Mouse (Mus musculus): Measurements from ENCODE around the gene Stard3.
A peak's percentile ranks its signal among the peaks of the same experiment; 100 is the strongest.

Gene Stard3

GRCm38 (mm10) chr11:98348083-98348961 lies 9.8 kb upstream of the Stard3 start, which contains the start of gene Ppp1r1b:
Gene Ppp1r1b, plus strand, starts transcription at chr11:98348404.
- DNase-seq (ENCODE audit: low read depth, low spot score) = no peak

GRCm38 (mm10) chr11:98349308-98349707 lies 8.9 kb upstream of the Stard3 start:
- DNase-seq (ENCODE audit: low read depth, low spot score) = no peak

DNA sequence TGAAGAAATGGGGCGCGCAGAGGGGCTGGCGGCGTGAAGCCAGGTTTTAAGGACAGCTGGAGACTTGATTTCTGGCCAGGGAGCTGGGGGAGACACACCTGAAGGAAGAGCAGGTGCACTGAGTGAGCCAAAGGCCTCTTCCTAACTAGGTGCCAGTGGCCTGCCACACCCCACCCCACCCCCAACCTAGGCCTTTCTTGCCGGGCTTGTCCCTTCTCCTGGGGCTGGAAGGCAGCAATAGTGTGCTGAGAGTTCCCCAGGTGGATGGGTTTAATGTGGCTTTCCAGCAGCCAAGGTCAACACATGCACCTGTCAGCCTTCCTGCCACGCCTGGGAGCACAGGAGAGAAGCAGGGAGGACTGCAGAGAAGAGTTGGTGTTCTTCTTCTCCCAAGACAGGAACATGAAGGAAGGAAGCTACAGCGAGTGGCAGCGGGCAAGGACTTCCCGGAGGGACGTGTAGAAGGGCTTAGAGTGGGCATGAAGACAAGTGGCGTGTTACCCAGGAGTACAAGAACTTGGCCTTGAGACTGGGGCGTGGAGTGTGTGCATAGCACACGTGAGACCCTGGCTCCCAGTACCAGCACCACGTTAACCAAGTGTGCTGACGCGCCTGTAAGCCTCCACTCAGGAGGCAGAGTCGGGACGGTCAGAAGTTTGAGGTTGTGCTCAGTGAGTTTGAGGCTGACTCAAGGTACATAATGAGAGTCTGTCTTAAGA lies 5.7 kb upstream of the Stard3 start:
- no peak for DNase-seq (ENCODE audit: low read depth, low spot score)

GRCm38 (mm10) chr11:98353651-98354211 lies 4.4 kb upstream of the Stard3 start:
- no peak for DNase-seq (ENCODE audit: low read depth, low spot score)

DNA sequence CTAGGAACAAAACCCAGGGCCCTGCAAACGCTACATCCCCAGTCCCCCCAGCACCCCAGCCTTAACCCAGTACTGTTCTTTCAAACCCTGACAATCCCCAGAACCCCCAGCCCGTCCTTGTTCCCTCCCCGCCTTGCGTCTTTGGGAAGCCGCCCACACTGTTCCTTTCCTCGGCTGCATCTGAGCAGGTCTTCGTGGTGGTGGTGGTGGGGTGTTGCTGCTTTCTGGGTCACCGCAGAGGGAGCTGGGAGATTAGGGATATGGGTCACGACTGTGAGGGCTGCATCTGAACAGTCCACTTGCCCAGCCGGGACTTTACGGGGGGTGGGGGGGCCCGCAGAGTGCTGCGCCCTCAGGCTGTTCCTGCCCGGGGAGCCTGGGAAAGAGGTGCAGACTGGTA lies 3.7 kb upstream of the Stard3 start:
- no peak for DNase-seq (ENCODE audit: low read depth, low spot score)

- peak; percentile 47 for DNase-seq (ENCODE audit: low read depth, low spot score)
Measured at GRCm38 (mm10) chr11:98355732-98356299, 2.4 kb upstream of the Stard3 start.

GRCm38 (mm10) chr11:98356625-98357394 lies 1.4 kb upstream of the Stard3 start:
- DNase-seq (ENCODE audit: low read depth, low spot score) = no peak

GRCm38 (mm10) chr11:98357396-98358160 lies 590 bp upstream of the Stard3 start:
- no peak for DNase-seq (ENCODE audit: low read depth, low spot score)

GRCm38 (mm10) chr11:98360866-98361521 lies 2.8 kb downstream of the Stard3 start:
- no peak for DNase-seq (ENCODE audit: low read depth, low spot score)

DNA sequence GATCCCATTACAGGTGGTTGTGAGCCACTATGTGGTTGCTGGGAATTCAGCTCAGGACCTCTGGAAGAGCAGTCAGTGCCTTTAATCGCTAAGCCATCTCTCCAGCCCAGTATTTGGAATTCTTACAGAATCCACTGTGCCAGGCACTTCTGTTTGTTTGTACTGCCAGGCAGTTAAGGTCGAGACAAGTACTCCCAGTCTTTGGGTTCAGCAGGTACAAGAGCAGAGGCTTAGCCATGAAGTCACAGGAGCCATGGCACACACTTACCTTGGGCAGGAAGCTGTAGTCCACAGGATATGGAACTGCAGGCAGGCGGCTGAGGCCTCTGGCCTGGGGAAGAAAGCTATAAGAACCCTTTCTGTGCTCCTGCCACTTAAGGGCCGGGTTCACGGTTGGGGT lies 5.6 kb downstream of the Stard3 start:
- DNase-seq (ENCODE audit: low read depth, low spot score) = no peak

DNA sequence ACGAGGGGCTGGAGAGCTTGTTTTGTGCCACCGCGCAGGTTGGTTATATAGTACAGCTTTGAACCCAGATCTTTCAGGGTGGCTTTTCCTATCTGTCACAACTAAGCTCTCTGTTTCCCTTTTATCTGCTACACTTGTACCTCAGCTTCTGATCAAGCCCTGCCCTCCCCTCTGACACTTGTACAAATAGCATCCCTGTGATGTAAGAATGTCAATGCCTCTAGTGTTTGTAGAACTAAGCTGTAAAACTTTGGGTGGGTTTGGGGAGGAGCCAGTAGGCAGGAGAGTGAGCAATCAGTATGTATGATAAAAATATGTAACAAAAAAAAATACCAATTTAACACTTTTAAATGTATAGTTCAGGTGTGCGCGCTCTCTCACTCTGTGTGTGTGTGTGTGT lies 6.2 kb downstream of the Stard3 start:
- DNase-seq (ENCODE audit: low read depth, low spot score) = no peak

GRCm38 (mm10) chr11:98366290-98366689 lies 8.1 kb downstream of the Stard3 start:
- no peak for DNase-seq (ENCODE audit: low read depth, low spot score)

DNA sequence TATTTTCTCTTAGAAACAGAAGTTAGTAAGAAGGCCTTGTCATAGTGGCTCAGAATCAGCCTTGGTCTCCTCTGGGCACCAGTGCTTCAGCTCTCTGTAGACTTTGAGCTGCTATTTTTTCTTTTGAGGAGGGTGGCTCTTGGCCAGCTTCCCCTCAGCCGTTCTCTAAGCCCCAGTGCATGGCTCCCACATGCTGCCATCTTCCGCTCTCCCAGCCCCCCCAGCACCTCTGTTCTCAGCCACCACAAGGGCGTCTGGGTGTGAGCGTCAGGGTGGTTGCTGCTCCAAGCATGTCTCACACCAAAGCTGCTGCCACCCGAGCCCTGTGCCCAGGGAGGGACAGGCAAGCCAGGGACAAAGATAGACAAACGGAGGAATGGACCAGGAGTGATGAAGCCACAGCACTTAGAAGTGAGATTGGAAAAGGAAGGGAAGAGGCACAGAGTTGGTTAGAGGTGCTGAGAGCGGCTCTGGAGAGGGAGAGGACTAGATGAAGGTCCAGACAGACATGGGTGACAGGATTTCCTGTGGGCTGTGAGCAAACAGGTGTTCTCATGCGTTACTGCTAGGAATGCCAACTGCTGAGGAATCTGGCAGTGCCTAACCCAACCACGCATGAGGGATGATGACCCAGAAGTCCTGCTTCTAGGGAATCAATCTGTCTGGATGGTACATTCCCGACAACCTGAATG lies 9.1 kb downstream of the Stard3 start:
- no peak for DNase-seq (ENCODE audit: low read depth, low spot score)

- no peak for DNase-seq (ENCODE audit: low read depth, low spot score)
Measured at GRCm38 (mm10) chr11:98367863-98368186, 9.7 kb downstream of the Stard3 start.

DNA sequence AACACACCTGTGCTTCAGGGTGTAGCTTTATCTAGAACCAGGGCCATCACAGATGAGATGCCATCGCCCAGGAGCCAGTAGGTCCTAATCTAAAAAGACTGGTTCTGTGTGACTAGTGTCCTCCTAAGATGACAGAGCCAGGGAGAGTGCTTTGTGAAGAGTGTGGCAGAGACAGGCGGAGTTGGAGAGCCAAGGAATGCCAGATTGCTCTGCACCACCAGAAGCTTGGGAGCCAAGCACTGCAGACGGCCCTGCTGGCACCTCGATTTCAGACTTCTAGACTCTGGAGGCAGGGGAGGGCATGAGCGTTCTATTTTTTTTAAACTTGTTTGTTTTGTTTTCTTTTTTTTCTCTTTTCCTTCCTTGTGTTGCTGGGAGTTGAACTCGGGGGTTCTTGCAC lies 11.2 kb downstream of the Stard3 start:
- no peak for DNase-seq (ENCODE audit: low read depth, low spot score)

GRCm38 (mm10) chr11:98370588-98370987 lies 12.4 kb downstream of the Stard3 start:
- DNase-seq (ENCODE audit: low read depth, low spot score) = no peak

GRCm38 (mm10) chr11:98371556-98372240 lies 13.5 kb downstream of the Stard3 start:
- DNase-seq (ENCODE audit: low read depth, low spot score) = no peak

- peak; percentile 47 for DNase-seq (ENCODE audit: low read depth, low spot score)
Measured at GRCm38 (mm10) chr11:98372406-98372805, 14.2 kb downstream of the Stard3 start.

GRCm38 (mm10) chr11:98373244-98373643 lies 15.1 kb downstream of the Stard3 start:
- no peak for DNase-seq (ENCODE audit: low read depth, low spot score)
